Mouse (Mus musculus): ENCODE data around the gene Rasa1.

DNA sequence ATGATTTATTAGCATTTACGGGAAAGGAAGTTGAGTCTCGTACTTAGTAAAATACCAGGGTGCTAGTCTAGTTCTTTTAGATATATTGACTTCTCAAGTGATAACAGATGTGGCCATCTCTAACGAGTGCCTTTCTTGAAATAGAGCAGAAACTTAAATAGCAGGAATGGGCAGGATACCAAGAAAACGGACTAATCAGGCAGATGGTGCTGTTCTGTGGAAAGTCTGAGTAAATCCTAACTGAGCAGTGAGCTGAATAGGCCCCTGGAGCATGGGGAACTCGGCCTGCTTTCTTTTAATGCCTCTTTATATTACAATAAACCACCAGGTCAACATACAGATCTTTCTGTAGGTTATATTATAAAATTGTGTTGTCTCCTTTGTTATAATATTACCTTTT is 22.0 kb upstream of the Rasa1 start:
- TF ChIP-seq CTCF (IDR thresholded peaks at IDR 0.05) (no peak), POLR2A (IDR thresholded peaks at IDR 0.05; ENCODE audit: insufficient read depth, low read depth, low read length) (no peak), EP300 (IDR thresholded peaks at IDR 0.05; ENCODE audit: insufficient read depth, low read depth, low read length) (no peak)

Data from heart, adult 2 months (tissue).